Mouse (Mus musculus) cerebral cortex, adult 2 months (tissue): ENCODE measurements around the gene Guca2a.

Experiments used
- WGBS: fragments of 180-500 bp; shearing (Covaris S2); methylation state at CpG from one replicate; pipeline ENCODE4 v1.1.7; 2018; 5-methylcytosine and 5-hydroxymethylcytosine counted together

Gene Guca2a

GRCm38 (mm10) chr4:119637176-119637845, at the start of gene Guca2a:
TSS of gene Guca2a (plus strand) at chr4:119637704.
- 84% methylated on average over 4 of the region's 4 CpGs for WGBS

- 98% methylated on average over 2 of the region's 2 CpGs for WGBS
Observed at GRCm38 (mm10) chr4:119588037-119588436, 49.5 kb upstream of the Guca2a start.

GRCm38 (mm10) chr4:119589423-119589822, 48.1 kb upstream of the Guca2a start:
- WGBS, result 79% methylated on average over 2 of the region's 2 CpGs

GRCm38 (mm10) chr4:119590027-119590426, 47.5 kb upstream of the Guca2a start:
- 54% methylated on average over 1 of the region's 1 CpGs for WGBS

GRCm38 (mm10) chr4:119592479-119592878, 45.0 kb upstream of the Guca2a start:
- 85% methylated on average over 3 of the region's 3 CpGs for WGBS

- 86% methylated on average over 14 of the region's 14 CpGs for WGBS
Observed at GRCm38 (mm10) chr4:119594331-119594730, 43.2 kb upstream of the Guca2a start.

- WGBS, result 87% methylated on average over 1 of the region's 1 CpGs
Observed at GRCm38 (mm10) chr4:119599605-119600004, 37.9 kb upstream of the Guca2a start.

- 83% methylated on average over 1 of the region's 1 CpGs for WGBS
Observed at GRCm38 (mm10) chr4:119609488-119609887, 28.0 kb upstream of the Guca2a start.

GRCm38 (mm10) chr4:119614078-119614477, 23.4 kb upstream of the Guca2a start:
- WGBS, result 38% methylated on average over 1 of the region's 1 CpGs

- 70% methylated on average over 4 of the region's 4 CpGs for WGBS
Observed at GRCm38 (mm10) chr4:119614724-119615123, 22.8 kb upstream of the Guca2a start.

GRCm38 (mm10) chr4:119626081-119626645, 11.3 kb upstream of the Guca2a start:
- WGBS, result 48% methylated on average over 7 of the region's 7 CpGs

GRCm38 (mm10) chr4:119626876-119627275, 10.6 kb upstream of the Guca2a start:
- 28% methylated on average over 3 of the region's 3 CpGs for WGBS

- 60% methylated on average over 4 of the region's 4 CpGs for WGBS
Observed at GRCm38 (mm10) chr4:119627317-119627716, 10.2 kb upstream of the Guca2a start.

- WGBS, result 76% methylated on average over 4 of the region's 4 CpGs
Observed at GRCm38 (mm10) chr4:119628363-119628762, 9.1 kb upstream of the Guca2a start.

- WGBS, result 69% methylated on average over 11 of the region's 11 CpGs
Observed at GRCm38 (mm10) chr4:119631115-119631919, 6.2 kb upstream of the Guca2a start.

- WGBS, result 52% methylated on average over 7 of the region's 7 CpGs
Observed at GRCm38 (mm10) chr4:119632721-119633120, 4.8 kb upstream of the Guca2a start.

- WGBS, result 39% methylated on average over 7 of the region's 7 CpGs
Observed at GRCm38 (mm10) chr4:119633342-119633741, 4.2 kb upstream of the Guca2a start.

- 78% methylated on average over 3 of the region's 3 CpGs for WGBS
Observed at GRCm38 (mm10) chr4:119633948-119634347, 3.6 kb upstream of the Guca2a start.

GRCm38 (mm10) chr4:119634908-119635660, 2.4 kb upstream of the Guca2a start:
- 60% methylated on average over 6 of the region's 6 CpGs for WGBS

GRCm38 (mm10) chr4:119635686-119636085, 1.8 kb upstream of the Guca2a start:
- WGBS, result 92% methylated on average over 8 of the region's 8 CpGs

GRCm38 (mm10) chr4:119636731-119637130, 773 bp upstream of the Guca2a start:
- WGBS, result 88% methylated on average over 7 of the region's 7 CpGs

GRCm38 (mm10) chr4:119637946-119638345, 442 bp downstream of the Guca2a start:
- WGBS, result 86% methylated on average over 6 of the region's 6 CpGs
